Mouse (Mus musculus) G1E (cell line): Measurements from ENCODE around the gene Qrich1.

Source experiments
- CTCF ChIP-seq: IDR thresholded peaks from 2 replicates; pipeline ENCODE4 v1.5.1; 2012; ENCODE audit warnings: low read depth, low read length, inconsistent platforms, mixed read lengths
- GATA1 ChIP-seq: IDR thresholded peaks from 2 replicates; pipeline ENCODE4 v1.6.1; 2012; ENCODE audit warnings: borderline replicate concordance, low read length, inconsistent platforms, mixed read lengths
- TAL1 ChIP-seq: conservative IDR thresholded peaks from 2 replicates; pipeline ENCODE4 v1.6.1; 2012; ENCODE audit warnings: low read depth, low read length, inconsistent platforms, mixed read lengths

GRCm38 (mm10) chr9:108594354-108594753, 77.7 kb downstream of the Qrich1 start:
- TF ChIP-seq CTCF (no peak), GATA1 (no peak), TAL1 (no peak)
